Mouse (Mus musculus) erythroblast, embryonic 14.5 days (primary cell): ENCODE measurements around the gene Ddr1. TPM values are rescaled to one million over a fixed set of nuclear protein-coding genes. Genes with fewer than 3 reads are reported as not detected.
A peak's percentile ranks its signal among the peaks of the same experiment; 100 is the strongest.

ENCODE experiments used
- H3K27me3 ChIP-seq: 2 replicates; pipeline ENCODE4 v1.6.1; 2012; ENCODE audit warnings: inconsistent platforms; ENCODE audit not compliant: control insufficient read depth
- H3K36me3 ChIP-seq: 2 replicates; pipeline ENCODE4 v1.6.1; 2012; ENCODE audit warnings: mild to moderate bottlenecking, inconsistent platforms; ENCODE audit not compliant: control insufficient read depth
- H3K4me1 ChIP-seq: 2 replicates; pipeline ENCODE4 v1.6.1; 2012; ENCODE audit warnings: inconsistent platforms; ENCODE audit not compliant: control insufficient read depth
- H3K4me3 ChIP-seq: replicated peaks from 2 replicates; pipeline ENCODE3; 2012; ENCODE audit warnings: moderate library complexity, mild to moderate bottlenecking, inconsistent platforms
- H3K9me3 ChIP-seq: 2 replicates; pipeline ENCODE4 v1.6.1; 2012; ENCODE audit warnings: low read length, inconsistent platforms, mixed read lengths; ENCODE audit not compliant: control insufficient read depth
- GATA1 ChIP-seq: IDR thresholded peaks from 2 replicates; pipeline ENCODE4 v1.6.1; 2012; ENCODE audit warnings: low read length, inconsistent platforms, mixed read lengths
- TAL1 ChIP-seq: IDR thresholded peaks from 3 replicates; pipeline ENCODE4 v1.6.1; 2012; ENCODE audit warnings: low read length, inconsistent platforms, mixed read lengths
- polyA plus RNA-seq: library from polyadenylated mRNA; stranded (reverse); fragments of >175 nt; gene quantifications from 2 replicates; pipeline ENCODE4 v1.2.3, GENCODE M21; 2012

The Ddr1 gene
- polyA plus RNA-seq, 1 experiment: not detected

- Histone ChIP-seq H3K27me3 (peaks cover 2% of the 10 kb centered on the region; the same call in 1 of the 2 replicates), H3K4me3 (no peak overlapping the region), H3K4me1 (no peaks in the 10 kb centered on the region), H3K36me3 (no peaks in the 10 kb centered on the region), H3K9me3 (no peaks in the 10 kb centered on the region)
- no peak for TF ChIP-seq GATA1
- TF ChIP-seq TAL1: no peak
Measured at GRCm38 (mm10) chr17:35689936-35690645, 14.3 kb downstream of the Ddr1 start.

GRCm38 (mm10) chr17:35688347-35689175 is 15.9 kb downstream of the Ddr1 start:
- Histone ChIP-seq H3K27me3 (peaks cover 2% of the 10 kb centered on the region; the same call in 1 of the 2 replicates), H3K4me3 (no peak overlapping the region), H3K9me3 (no peaks in the 10 kb centered on the region), H3K4me1 (no peaks in the 10 kb centered on the region), H3K36me3 (no peaks in the 10 kb centered on the region)
- TF ChIP-seq TAL1: no peak
- no peak for TF ChIP-seq GATA1

GRCm38 (mm10) chr17:35685061-35685460 is 19.4 kb downstream of the Ddr1 start:
- H3K27me3 ChIP-seq: peaks cover 2% of the 10 kb centered on the region; the same call in 1 of the 2 replicates
- TF ChIP-seq GATA1 (no peak), TAL1 (no peak)

GRCm38 (mm10) chr17:35681986-35682385 is 22.4 kb downstream of the Ddr1 start:
- Histone ChIP-seq H3K27me3 (peaks cover 2% of the 10 kb centered on the region; the same call in 1 of the 2 replicates), H3K4me1 (no peaks in the 10 kb centered on the region), H3K4me3 (no peak overlapping the region), H3K36me3 (no peaks in the 10 kb centered on the region), H3K9me3 (no peaks in the 10 kb centered on the region)
- TF ChIP-seq TAL1: no peak
- TF ChIP-seq GATA1: no peak

More at GRCm38 (mm10) chr17:35685061-35685460, 19.4 kb downstream of the Ddr1 start:
- no peaks in the 10 kb centered on the region for H3K36me3 ChIP-seq
- no peaks in the 10 kb centered on the region for H3K9me3 ChIP-seq
- H3K4me1 ChIP-seq: no peaks in the 10 kb centered on the region
- H3K4me3 ChIP-seq: no peak overlapping the region

- H3K27me3 ChIP-seq: no peaks in the 10 kb centered on the region
- H3K36me3 ChIP-seq: no peaks in the 10 kb centered on the region
- H3K4me1 ChIP-seq: no peaks in the 10 kb centered on the region
- no peak overlapping the region for H3K4me3 ChIP-seq
- H3K9me3 ChIP-seq: no peaks in the 10 kb centered on the region
- TF ChIP-seq GATA1 (no peak), TAL1 (no peak)
Measured at GRCm38 (mm10) chr17:35680591-35680990, 23.8 kb downstream of the Ddr1 start.

GRCm38 (mm10) chr17:35673416-35674035 is 30.9 kb downstream of the Ddr1 start, which contains the start of gene Gtf2h4:
TSS of gene Gtf2h4 (minus strand) at chr17:35673739.
- no peaks in the 10 kb centered on the region for H3K9me3 ChIP-seq
- TF ChIP-seq GATA1 (no peak), TAL1 (no peak)
- peak within 1 kb of the TSS; percentile 65 for H3K4me3 ChIP-seq
- peaks cover 15% of the 10 kb centered on the region for H3K4me1 ChIP-seq
- no peaks in the 10 kb centered on the region for H3K27me3 ChIP-seq
- peaks cover 23% of the 10 kb centered on the region for H3K36me3 ChIP-seq

GRCm38 (mm10) chr17:35672527-35672926 is 31.9 kb downstream of the Ddr1 start:
- Histone ChIP-seq H3K9me3 (no peaks in the 10 kb centered on the region), H3K4me1 (peaks cover 23% of the 10 kb centered on the region), H3K36me3 (peaks cover 23% of the 10 kb centered on the region), H3K4me3 (peak overlapping the region; percentile 65), H3K27me3 (no peaks in the 10 kb centered on the region)
- no peak for TF ChIP-seq GATA1
- no peak for TF ChIP-seq TAL1

- TF ChIP-seq GATA1 (no peak), TAL1 (no peak)
- Histone ChIP-seq H3K4me3 (no peak overlapping the region), H3K36me3 (peaks cover 23% of the 10 kb centered on the region), H3K27me3 (no peaks in the 10 kb centered on the region), H3K4me1 (peaks cover 28% of the 10 kb centered on the region), H3K9me3 (no peaks in the 10 kb centered on the region)
Measured at GRCm38 (mm10) chr17:35671846-35672245, 32.6 kb downstream of the Ddr1 start.

- Histone ChIP-seq H3K9me3 (no peaks in the 10 kb centered on the region), H3K27me3 (no peaks in the 10 kb centered on the region), H3K36me3 (peaks cover 34% of the 10 kb centered on the region), H3K4me3 (no peak overlapping the region), H3K4me1 (peaks cover 36% of the 10 kb centered on the region)
- TF ChIP-seq GATA1: no peak
- no peak for TF ChIP-seq TAL1
Measured at GRCm38 (mm10) chr17:35669731-35670130, 34.7 kb downstream of the Ddr1 start.
